Mouse (Mus musculus): ENCODE data around the gene Upf2. TPM values are rescaled to one million over a fixed set of nuclear protein-coding genes. Genes with fewer than 3 reads are reported as not detected.

Upf2 gene
- polyA plus RNA-seq, 1 experiment from 2014 or later, result 10.1 TPM

DNA sequence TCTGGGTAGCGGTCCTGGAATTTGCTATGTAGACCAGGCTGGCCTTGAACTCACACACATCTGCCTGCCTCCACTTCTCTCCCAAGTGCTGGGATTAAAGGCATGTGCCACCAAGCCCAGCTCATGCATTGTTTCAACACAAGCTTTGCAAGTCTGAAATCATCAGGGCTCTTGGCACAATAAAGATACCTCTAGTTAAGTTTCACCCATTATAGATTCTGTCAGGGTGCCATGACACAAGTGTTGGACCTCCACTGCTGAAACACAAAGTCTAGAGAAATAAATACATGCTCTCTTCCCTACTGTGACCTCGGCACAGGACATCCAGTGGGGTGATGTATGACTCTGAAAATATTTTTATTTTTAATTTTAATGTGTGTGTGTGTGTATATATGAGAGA is 154.2 kb downstream of the Upf2 start:
- ATAC-seq (ENCODE audit: low read depth), result no peak
- H3K9me3 ChIP-seq (ENCODE audit: control insufficient read depth, low read length), result peaks cover 3% of the 10 kb centered on the region; the same call in 1 of the 2 replicates
- WGBS, result 85% methylated on average over 2 of the region's 2 CpGs
- no peak overlapping the region for H3K27ac ChIP-seq (ENCODE audit: low read length)
- no peak overlapping the region for H3K4me3 ChIP-seq (ENCODE audit: low read length)
- peaks cover 5% of the 10 kb centered on the region for H3K4me1 ChIP-seq (replicated peaks; ENCODE audit: control insufficient read depth, insufficient read depth, low read length)
- peaks cover 10% of the 10 kb centered on the region for H3K27me3 ChIP-seq (ENCODE audit: control insufficient read depth, insufficient read depth, low read depth, low read length)
- H3K4me2 ChIP-seq (ENCODE audit: low read depth, low read length), result no peak overlapping the region
- H3K36me3 ChIP-seq (ENCODE audit: control insufficient read depth, insufficient read depth, low read length), result 0 out of 2 replicates have a peak, but pooled peaks cover 2% of the 10 kb centered on the region
- no peak overlapping the region for H3K9ac ChIP-seq (ENCODE audit: low read length)

Other genes with a start within 250 kb of the Upf2 start
- 1.7 and 1.9 TPM in 2 replicates for gene Camk1d, start 237.0 kb upstream of the Upf2 start, polyA plus RNA-seq (2015; fragmentation: Nextera tagmentation; extraction: Ambion mirVana)
- 71.7 and 76.0 TPM in 2 replicates for gene Nudt5, start 106.5 kb upstream of the Upf2 start, polyA plus RNA-seq (2015; fragmentation: Nextera tagmentation; extraction: Ambion mirVana)
- 271 and 276 TPM in 2 replicates for gene Cdc123, start 106.3 kb upstream of the Upf2 start, polyA plus RNA-seq (2015; fragmentation: Nextera tagmentation; extraction: Ambion mirVana)
- 1.1 and 1.9 TPM in 2 replicates for gene Gm13199, start 88.5 kb upstream of the Upf2 start, polyA plus RNA-seq (2015; fragmentation: Nextera tagmentation; extraction: Ambion mirVana)
- gene Sec61a2, start 56.0 kb upstream of the Upf2 start, polyA plus RNA-seq (2015; fragmentation: Nextera tagmentation; extraction: Ambion mirVana), result 65.9 and 68.1 TPM in 2 replicates
- gene Dhtkd1, start 8.7 kb upstream of the Upf2 start, polyA plus RNA-seq (2015; fragmentation: Nextera tagmentation; extraction: Ambion mirVana), result 1.9 and 3.5 TPM in 2 replicates
- 8.0 and 8.8 TPM in 2 replicates for gene Proser2, start 178.7 kb downstream of the Upf2 start, polyA plus RNA-seq (2015; fragmentation: Nextera tagmentation; extraction: Ambion mirVana)